Mouse (Mus musculus) forebrain, postnatal 0 days (tissue): Measurements from ENCODE around the gene Wdr83os. TPM values are rescaled to one million over a fixed set of nuclear protein-coding genes. Genes with fewer than 3 reads are reported as not detected.

ENCODE experiments used
- ATAC-seq: fragments of 200-750 bp; cut with Nextera tagmentation; 2 replicates; pipeline ENCODE4 v1.8.0; 2017; ENCODE audit warnings: mild to moderate bottlenecking, moderate library complexity
- DNase-seq: peaks from one replicate; pipeline ENCODE4 v3.0.0-alpha.2; 2015
- H3K27ac ChIP-seq: fragments of 300-500 bp; sonication (generic); 2 replicates; pipeline ENCODE4 v1.5.1; 2014; ENCODE audit warnings: low read depth, mild to moderate bottlenecking, antibody characterized with exemption, low read length, moderate library complexity, mixed read lengths
- H3K27me3 ChIP-seq: fragments of 300-500 bp; sonication (generic); 2 replicates; pipeline ENCODE4 v1.6.1; 2014; ENCODE audit warnings: mild to moderate bottlenecking, low read length, mixed read lengths; ENCODE audit not compliant: insufficient read depth
- H3K36me3 ChIP-seq: fragments of 300-500 bp; sonication (generic); 2 replicates; pipeline ENCODE4 v1.6.1; 2014; ENCODE audit warnings: mild to moderate bottlenecking, moderate library complexity; ENCODE audit not compliant: insufficient read depth
- H3K4me1 ChIP-seq: fragments of 300-500 bp; sonication (generic); 2 replicates; pipeline ENCODE4 v1.6.1; 2014; ENCODE audit warnings: antibody characterized with exemption; ENCODE audit not compliant: insufficient read depth
- H3K4me2 ChIP-seq: fragments of 300-500 bp; sonication (generic); 2 replicates; pipeline ENCODE4 v1.6.1; 2014; ENCODE audit warnings: low read depth, mild to moderate bottlenecking, moderate library complexity
- H3K4me3 ChIP-seq: fragments of 300-500 bp; sonication (generic); 2 replicates; pipeline ENCODE4 v1.5.1; 2014; ENCODE audit warnings: low read depth, low read length, mixed read lengths
- H3K9ac ChIP-seq: fragments of 300-500 bp; sonication (generic); 2 replicates; pipeline ENCODE4 v1.6.1; 2014; ENCODE audit warnings: mild to moderate bottlenecking
- H3K9me3 ChIP-seq: fragments of 300-500 bp; sonication (generic); 2 replicates; pipeline ENCODE4 v1.6.1; 2016; ENCODE audit warnings: low read length
- CTCF ChIP-seq: sonication (generic); IDR thresholded peaks from 2 replicates; pipeline ENCODE4 v1.5.1; 2016; ENCODE audit warnings: antibody characterized with exemption, control low read depth, low read depth
- WGBS: fragments of 180-500 bp; shearing (Covaris S2); extraction: QIAGEN DNeasy Blood & Tissue Kit; methylation state at CpG from one replicate; pipeline ENCODE4 v1.1.7; 2014; 5-methylcytosine and 5-hydroxymethylcytosine counted together
- polyA plus RNA-seq: library from polyadenylated mRNA; unstranded; fragments of >200 nt; fragmentation: Nextera tagmentation; extraction: Ambion mirVana; gene quantifications from 2 replicates; pipeline ENCODE4 v1.2.1, GENCODE M21; 2015
- total RNA-seq: library from RNA; depleted of rRNA; stranded (reverse); fragments of >200 nt; gene quantifications from 2 replicates; pipeline ENCODE4 v1.2.3, GENCODE M21; 2014; rRNA removed

The Wdr83os gene
- total RNA-seq (80.8 and 105 TPM in 2 replicates), polyA plus RNA-seq (171 and 182 TPM in 2 replicates)

DNA sequence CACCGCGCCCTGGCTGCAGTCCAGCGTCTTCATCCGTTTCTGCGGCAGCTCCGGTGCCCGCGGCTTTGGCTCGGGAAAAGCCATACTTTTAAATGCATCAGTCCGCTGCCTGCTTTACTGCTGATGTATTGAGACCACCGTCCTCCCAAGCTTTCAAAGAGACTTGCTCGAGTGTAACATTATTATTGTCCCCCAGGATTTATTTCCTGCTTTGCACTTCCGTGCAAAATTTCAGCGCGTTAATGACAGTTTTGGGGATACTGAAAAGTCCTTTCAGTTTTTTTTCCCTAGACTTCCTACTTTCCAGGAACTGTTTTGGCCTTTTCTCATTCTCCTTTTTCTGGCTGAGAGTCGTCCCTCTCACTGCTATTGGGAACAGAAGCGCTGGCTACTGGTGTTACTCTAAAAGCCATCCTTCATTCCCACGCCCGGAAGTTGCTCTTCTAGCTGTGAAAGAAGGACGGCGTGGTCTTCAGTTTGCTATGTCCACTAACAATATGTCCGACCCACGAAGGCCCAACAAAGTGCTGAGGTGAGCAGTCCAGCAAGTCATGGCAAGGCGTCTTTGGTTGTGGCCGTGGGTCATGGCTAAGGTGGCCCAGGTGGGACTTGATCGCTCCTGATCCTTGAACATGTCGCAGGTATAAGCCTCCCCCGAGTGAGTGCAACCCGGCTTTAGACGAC is at the start of gene Wdr83os:
TSS of gene Wdr83os (plus strand) at position 209 of the 684 bp plus-strand sequence.
- WGBS, result under 1% methylated on average over 30 of the region's 30 CpGs
- no peaks in the 10 kb centered on the region for H3K9me3 ChIP-seq
- H3K4me1 ChIP-seq, result peaks cover 16% of the 10 kb centered on the region
- H3K9ac ChIP-seq, result peak within 1 kb of the TSS; percentile 78
- peak; percentile 89 for DNase-seq
- 0 out of 2 replicates have a peak, but pooled peaks have one; percentile 6 for TF ChIP-seq CTCF
- peak within 1 kb of the TSS; percentile 69 for H3K27ac ChIP-seq
- H3K4me3 ChIP-seq, result peak within 1 kb of the TSS; percentile 83
- ATAC-seq, result peak; percentile 32; the same call in 1 of the 2 replicates
- no peaks in the 10 kb centered on the region for H3K27me3 ChIP-seq
- peak within 1 kb of the TSS; percentile 99 for H3K4me2 ChIP-seq
- peaks cover 14% of the 10 kb centered on the region for H3K36me3 ChIP-seq

- H3K36me3 ChIP-seq, result peaks cover 29% of the 10 kb centered on the region
- no peak overlapping the region for H3K9ac ChIP-seq
- no peak for ATAC-seq
- 87% methylated on average over 4 of the region's 4 CpGs for WGBS
- H3K4me2 ChIP-seq, result no peak overlapping the region
- no peak overlapping the region for H3K4me3 ChIP-seq
- H3K9me3 ChIP-seq, result no peaks in the 10 kb centered on the region
- no peak for TF ChIP-seq CTCF
- no peak for DNase-seq
- H3K27me3 ChIP-seq, result no peaks in the 10 kb centered on the region
- H3K27ac ChIP-seq, result no peak overlapping the region
- peaks cover 24% of the 10 kb centered on the region for H3K4me1 ChIP-seq
These were observed 47.8 kb upstream of the Wdr83os start for GRCm38 (mm10) chr8:85032622-85033311.

DNA sequence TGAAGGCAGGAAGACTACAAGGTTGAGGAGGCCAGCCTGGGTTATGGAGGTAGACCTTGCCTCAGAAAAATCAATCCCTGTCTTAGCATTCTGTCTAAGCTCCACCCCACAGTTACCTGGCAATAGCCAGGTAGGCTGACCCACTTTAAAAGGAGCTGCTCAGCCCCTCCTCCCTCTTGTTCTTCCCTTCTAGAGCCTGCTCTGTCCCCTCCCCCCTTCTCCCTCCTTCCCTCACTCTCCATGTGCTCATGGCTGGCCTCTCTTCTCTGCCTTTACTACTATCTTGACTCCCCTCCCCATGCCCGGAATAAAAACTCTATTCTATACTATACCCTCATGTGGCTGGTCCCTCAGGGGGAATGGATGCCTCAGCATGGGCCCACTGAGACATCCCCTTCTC is 46.7 kb upstream of the Wdr83os start:
- Histone ChIP-seq H3K27me3 (no peaks in the 10 kb centered on the region), H3K36me3 (peaks cover 29% of the 10 kb centered on the region), H3K4me3 (no peak overlapping the region), H3K9me3 (no peaks in the 10 kb centered on the region), H3K4me2 (no peak overlapping the region), H3K9ac (no peak overlapping the region), H3K27ac (no peak overlapping the region), H3K4me1 (0 out of 2 replicates have a peak, but pooled peaks cover 18% of the 10 kb centered on the region)
- ATAC-seq (no peak), DNase-seq (no peak)
- 62% methylated on average over 1 of the region's 1 CpGs for WGBS
- no peak for TF ChIP-seq CTCF

- H3K27me3 ChIP-seq, result no peaks in the 10 kb centered on the region
- H3K9ac ChIP-seq, result peak overlapping the region; percentile 55; the same call in 1 of the 2 replicates
- peak overlapping the region; percentile 64 for H3K4me3 ChIP-seq
- H3K27ac ChIP-seq, result no peak overlapping the region
- 0 out of 2 replicates have a peak, but pooled peaks cover 18% of the 10 kb centered on the region for H3K4me1 ChIP-seq
- peak; percentile 89 for DNase-seq
- no peak for ATAC-seq
- H3K9me3 ChIP-seq, result no peaks in the 10 kb centered on the region
- WGBS, result 4% methylated on average over 13 of the region's 13 CpGs
- no peak for TF ChIP-seq CTCF
- H3K4me2 ChIP-seq, result peak overlapping the region; percentile 97
- H3K36me3 ChIP-seq, result peaks cover 26% of the 10 kb centered on the region
These were observed 45.8 kb upstream of the Wdr83os start for GRCm38 (mm10) chr8:85034764-85035163.

DNA sequence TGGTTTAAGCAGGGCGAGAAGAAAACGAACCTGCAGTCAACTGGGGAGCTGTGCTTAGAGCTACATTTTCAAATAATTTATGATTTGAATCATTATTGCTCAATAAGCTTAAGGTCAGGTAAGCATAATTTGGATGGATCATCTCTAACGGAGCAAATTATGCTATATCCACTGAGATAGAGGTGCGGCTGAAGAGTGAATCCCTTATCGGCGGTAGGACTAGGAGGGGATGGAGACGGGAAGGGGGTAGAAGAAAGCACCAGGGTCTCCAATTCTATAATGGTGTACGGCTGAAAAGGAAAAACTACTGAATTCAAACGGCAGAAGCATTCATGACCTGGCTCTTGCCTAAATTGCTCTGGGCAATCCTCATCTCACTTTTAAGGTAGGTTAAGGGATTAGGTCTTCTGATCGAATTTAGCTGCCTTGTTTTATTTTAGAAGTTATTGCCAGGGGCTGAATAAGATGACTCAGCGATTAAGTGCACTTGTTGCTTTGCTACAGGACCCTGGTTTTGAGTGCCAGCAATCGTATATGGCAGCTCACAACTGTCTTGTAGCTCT is 45.3 kb upstream of the Wdr83os start:
- 7% methylated on average over 12 of the region's 12 CpGs for WGBS
- ATAC-seq (no peak), DNase-seq (peak; percentile 30)
- no peak for TF ChIP-seq CTCF
- H3K9ac ChIP-seq, result peak overlapping the region; percentile 55; the same call in 1 of the 2 replicates
- H3K9me3 ChIP-seq, result no peaks in the 10 kb centered on the region
- no peak overlapping the region for H3K27ac ChIP-seq
- 0 out of 2 replicates have a peak, but pooled peaks cover 18% of the 10 kb centered on the region for H3K4me1 ChIP-seq
- no peaks in the 10 kb centered on the region for H3K27me3 ChIP-seq
- H3K4me3 ChIP-seq, result peak overlapping the region; percentile 64
- peak overlapping the region; percentile 97 for H3K4me2 ChIP-seq
- H3K36me3 ChIP-seq, result peaks cover 22% of the 10 kb centered on the region

- no peaks in the 10 kb centered on the region for H3K9me3 ChIP-seq
- peak overlapping the region; percentile 64 for H3K4me3 ChIP-seq
- H3K4me2 ChIP-seq, result peak overlapping the region; percentile 97
- DNase-seq (no peak), ATAC-seq (0 out of 2 replicates have a peak, but pooled peaks have one; percentile 0)
- H3K27me3 ChIP-seq, result no peaks in the 10 kb centered on the region
- peaks cover 26% of the 10 kb centered on the region for H3K36me3 ChIP-seq
- peak overlapping the region; percentile 55 for H3K9ac ChIP-seq
- no peak for TF ChIP-seq CTCF
- H3K27ac ChIP-seq, result peak overlapping the region; percentile 81
- WGBS, result 3% methylated on average over 15 of the region's 15 CpGs
- H3K4me1 ChIP-seq, result 0 out of 2 replicates have a peak, but pooled peaks cover 18% of the 10 kb centered on the region
These were observed 44.7 kb upstream of the Wdr83os start for GRCm38 (mm10) chr8:85035728-85036310.
